Mouse (Mus musculus): ENCODE results near the gene Atxn10. TPM values are rescaled to one million over a fixed set of nuclear protein-coding genes. Genes with fewer than 3 reads are reported as not detected.

Gene Atxn10
- polyA plus RNA-seq, 1 experiment: 205 TPM

- TF ChIP-seq CTCF (IDR thresholded peaks at IDR 0.05; ENCODE audit: borderline replicate concordance, insufficient read depth, low read length) (no peak), POLR2A (IDR thresholded peaks at IDR 0.05; ENCODE audit: low read depth, low read length) (no peak)
- peaks cover 6% of the 10 kb centered on the region; the same call in 1 of the 2 replicates for H3K4me1 ChIP-seq (ENCODE audit: control insufficient read depth, insufficient read depth, low read length)
- no peak overlapping the region for H3K4me3 ChIP-seq (ENCODE audit: insufficient read depth, low read length)
- no peak overlapping the region for H3K27ac ChIP-seq (ENCODE audit: insufficient read depth, low read length)
Measured at GRCm38 (mm10) chr15:85354060-85354459, 18.0 kb downstream of the Atxn10 start.

GRCm38 (mm10) chr15:85356112-85356511, 20.1 kb downstream of the Atxn10 start:
- no peak overlapping the region for H3K4me3 ChIP-seq (ENCODE audit: insufficient read depth, low read length)
- H3K27ac ChIP-seq (ENCODE audit: insufficient read depth, low read length): no peak overlapping the region; the same call in 1 of the 2 replicates
- TF ChIP-seq CTCF (IDR thresholded peaks at IDR 0.05; ENCODE audit: borderline replicate concordance, insufficient read depth, low read length) (no peak), POLR2A (IDR thresholded peaks at IDR 0.05; ENCODE audit: low read depth, low read length) (no peak)
- H3K4me1 ChIP-seq (ENCODE audit: control insufficient read depth, insufficient read depth, low read length): peaks cover 7% of the 10 kb centered on the region; the same call in 1 of the 2 replicates

- TF ChIP-seq CTCF (IDR thresholded peaks at IDR 0.05; ENCODE audit: borderline replicate concordance, insufficient read depth, low read length) (no peak), POLR2A (IDR thresholded peaks at IDR 0.05; ENCODE audit: low read depth, low read length) (no peak)
- no peak overlapping the region for H3K4me3 ChIP-seq (ENCODE audit: insufficient read depth, low read length)
- H3K27ac ChIP-seq (ENCODE audit: insufficient read depth, low read length): peak overlapping the region; percentile 19; the same call in 1 of the 2 replicates
- peaks cover 7% of the 10 kb centered on the region; the same call in 1 of the 2 replicates for H3K4me1 ChIP-seq (ENCODE audit: control insufficient read depth, insufficient read depth, low read length)
Measured at GRCm38 (mm10) chr15:85357465-85358225, 21.6 kb downstream of the Atxn10 start.

GRCm38 (mm10) chr15:85359483-85359882, 23.4 kb downstream of the Atxn10 start:
- peaks cover 7% of the 10 kb centered on the region; the same call in 1 of the 2 replicates for H3K4me1 ChIP-seq (ENCODE audit: control insufficient read depth, insufficient read depth, low read length)
- no peak for TF ChIP-seq CTCF (IDR thresholded peaks at IDR 0.05; ENCODE audit: borderline replicate concordance, insufficient read depth, low read length)
- no peak for TF ChIP-seq POLR2A (IDR thresholded peaks at IDR 0.05; ENCODE audit: low read depth, low read length)
- H3K4me3 ChIP-seq (ENCODE audit: insufficient read depth, low read length): no peak overlapping the region
- H3K27ac ChIP-seq (ENCODE audit: insufficient read depth, low read length): peak overlapping the region; percentile 88; the same call in 1 of the 2 replicates

GRCm38 (mm10) chr15:85359901-85360300, 23.9 kb downstream of the Atxn10 start:
- TF ChIP-seq POLR2A (IDR thresholded peaks at IDR 0.05; ENCODE audit: low read depth, low read length): no peak
- no peak for TF ChIP-seq CTCF (IDR thresholded peaks at IDR 0.05; ENCODE audit: borderline replicate concordance, insufficient read depth, low read length)
- peaks cover 7% of the 10 kb centered on the region; the same call in 1 of the 2 replicates for H3K4me1 ChIP-seq (ENCODE audit: control insufficient read depth, insufficient read depth, low read length)
- H3K27ac ChIP-seq (ENCODE audit: insufficient read depth, low read length): peak overlapping the region; percentile 48; the same call in 1 of the 2 replicates

GRCm38 (mm10) chr15:85364366-85364765, 28.3 kb downstream of the Atxn10 start:
- H3K27ac ChIP-seq (ENCODE audit: insufficient read depth, low read length): no peak overlapping the region
- TF ChIP-seq CTCF (IDR thresholded peaks at IDR 0.05; ENCODE audit: borderline replicate concordance, insufficient read depth, low read length): no peak
- TF ChIP-seq POLR2A (IDR thresholded peaks at IDR 0.05; ENCODE audit: low read depth, low read length): no peak
- H3K4me1 ChIP-seq (ENCODE audit: control insufficient read depth, insufficient read depth, low read length): peaks cover 3% of the 10 kb centered on the region
- no peak overlapping the region for H3K4me3 ChIP-seq (ENCODE audit: insufficient read depth, low read length)

More at GRCm38 (mm10) chr15:85359901-85360300, 23.9 kb downstream of the Atxn10 start:
- no peak overlapping the region for H3K4me3 ChIP-seq (ENCODE audit: insufficient read depth, low read length)

GRCm38 (mm10) chr15:85366938-85367337, 30.9 kb downstream of the Atxn10 start:
- TF ChIP-seq CTCF (IDR thresholded peaks at IDR 0.05; ENCODE audit: borderline replicate concordance, insufficient read depth, low read length): no peak
- no peak overlapping the region for H3K4me3 ChIP-seq (ENCODE audit: insufficient read depth, low read length)
- no peak overlapping the region for H3K27ac ChIP-seq (ENCODE audit: insufficient read depth, low read length)
- peaks cover 3% of the 10 kb centered on the region for H3K4me1 ChIP-seq (ENCODE audit: control insufficient read depth, insufficient read depth, low read length)

GRCm38 (mm10) chr15:85369765-85370164, 33.7 kb downstream of the Atxn10 start:
- Histone ChIP-seq H3K4me3 (ENCODE audit: insufficient read depth, low read length) (no peak overlapping the region), H3K27ac (ENCODE audit: insufficient read depth, low read length) (no peak overlapping the region), H3K4me1 (ENCODE audit: control insufficient read depth, insufficient read depth, low read length) (peaks cover 3% of the 10 kb centered on the region)
- TF ChIP-seq CTCF (IDR thresholded peaks at IDR 0.05; ENCODE audit: borderline replicate concordance, insufficient read depth, low read length): no peak
- no peak for TF ChIP-seq POLR2A (IDR thresholded peaks at IDR 0.05; ENCODE audit: low read depth, low read length)

GRCm38 (mm10) chr15:85373125-85373524, 37.1 kb downstream of the Atxn10 start:
- no peak overlapping the region for H3K27ac ChIP-seq (ENCODE audit: insufficient read depth, low read length)
- no peak overlapping the region for H3K4me3 ChIP-seq (ENCODE audit: insufficient read depth, low read length)
- TF ChIP-seq POLR2A (IDR thresholded peaks at IDR 0.05; ENCODE audit: low read depth, low read length) (no peak), CTCF (IDR thresholded peaks at IDR 0.05; ENCODE audit: borderline replicate concordance, insufficient read depth, low read length) (no peak)
- no peaks in the 10 kb centered on the region; the same call in 1 of the 2 replicates for H3K4me1 ChIP-seq (ENCODE audit: control insufficient read depth, insufficient read depth, low read length)

- Histone ChIP-seq H3K4me3 (ENCODE audit: insufficient read depth, low read length) (no peak overlapping the region), H3K4me1 (ENCODE audit: control insufficient read depth, insufficient read depth, low read length) (no peaks in the 10 kb centered on the region), H3K27ac (ENCODE audit: insufficient read depth, low read length) (no peak overlapping the region)
- no peak for TF ChIP-seq POLR2A (IDR thresholded peaks at IDR 0.05; ENCODE audit: low read depth, low read length)
- TF ChIP-seq CTCF (IDR thresholded peaks at IDR 0.05; ENCODE audit: borderline replicate concordance, insufficient read depth, low read length): no peak
Measured at GRCm38 (mm10) chr15:85383477-85383876, 47.4 kb downstream of the Atxn10 start.

Data from embryonic fibroblast, embryonic 13.5 days (primary cell).